Mouse (Mus musculus) gastrocnemius, postnatal 25 days (tissue): ENCODE measurements around the gene AI413582. TPM values are rescaled to one million over a fixed set of nuclear protein-coding genes. Genes with fewer than 3 reads are reported as not detected.

Experiments
- DNase-seq: peaks from one replicate; pipeline ENCODE4 v3.0.0; 2022
- total RNA-seq, 2 experiments: library from RNA; stranded (reverse); gene quantifications; 1 replicate in 1 of 2; 2 replicates in 1 of 2; pipeline ENCODE4 v1.2.3; 2021

AI413582 gene
- total RNA-seq, 2 experiments from 2014 or later: 2.5 to 2.9 TPM

DNA sequence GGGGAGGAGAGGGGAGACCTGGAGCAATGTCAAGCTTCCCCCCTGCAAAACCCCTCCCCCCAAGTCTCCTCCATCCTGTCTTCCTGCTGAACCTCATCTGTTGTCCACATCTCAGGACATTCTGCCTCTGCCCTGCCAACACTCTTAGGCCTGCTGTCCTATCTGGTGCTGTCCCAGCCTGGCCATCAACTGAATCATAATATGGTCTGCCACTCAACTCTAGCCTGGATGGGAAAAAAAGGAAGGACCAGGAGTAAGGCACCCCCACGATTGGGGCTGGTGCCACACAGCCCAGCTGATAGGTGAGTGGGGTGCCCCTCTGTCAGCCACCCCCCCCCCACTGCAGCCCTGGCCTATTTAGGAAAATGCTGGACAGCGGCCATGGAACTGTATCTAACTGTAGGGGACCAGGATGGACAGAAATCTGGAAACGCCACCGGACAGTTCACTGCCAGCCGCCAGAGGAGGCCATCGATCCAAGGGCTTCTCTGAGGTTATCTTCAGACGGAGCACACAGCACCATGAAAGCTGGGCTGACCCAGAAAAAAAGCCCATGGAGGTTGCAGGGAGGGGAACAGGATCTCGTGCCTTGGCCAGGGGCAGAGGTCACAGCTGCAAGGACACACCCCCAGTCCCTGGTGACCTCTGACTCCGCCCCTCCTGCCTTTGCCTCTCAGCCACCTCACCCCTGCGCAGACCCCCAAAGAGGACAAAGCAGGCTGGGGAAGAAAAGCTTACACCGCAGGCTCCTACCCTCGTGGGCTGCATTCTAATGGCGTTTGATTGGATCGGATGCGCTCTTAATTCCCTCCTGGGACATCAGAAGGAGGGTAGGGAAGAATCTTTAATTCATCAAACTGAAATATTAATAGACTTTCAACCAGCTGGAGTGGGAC lies 46.6 kb downstream of the AI413582 start:
- no peak for DNase-seq

DNA sequence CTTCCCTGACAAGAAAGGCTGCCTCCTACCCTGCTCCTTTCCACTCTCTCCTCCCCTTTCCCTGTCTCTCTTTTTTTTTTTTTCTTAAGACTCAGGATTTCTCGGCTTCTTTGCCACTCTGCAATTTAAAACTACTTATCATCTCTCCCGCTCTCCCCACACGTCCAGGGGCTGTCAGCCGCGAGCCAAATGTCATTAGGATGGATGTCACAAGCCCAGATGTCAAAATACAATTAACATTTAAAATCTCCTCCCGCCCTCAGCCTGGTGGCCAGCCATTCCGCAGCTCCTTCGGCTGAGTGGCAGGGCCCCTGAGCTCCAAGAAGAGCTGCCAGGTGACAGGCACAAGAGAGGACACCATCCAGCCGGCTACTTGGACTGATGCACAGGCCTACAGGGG lies 47.3 kb downstream of the AI413582 start:
- no peak for DNase-seq

DNA sequence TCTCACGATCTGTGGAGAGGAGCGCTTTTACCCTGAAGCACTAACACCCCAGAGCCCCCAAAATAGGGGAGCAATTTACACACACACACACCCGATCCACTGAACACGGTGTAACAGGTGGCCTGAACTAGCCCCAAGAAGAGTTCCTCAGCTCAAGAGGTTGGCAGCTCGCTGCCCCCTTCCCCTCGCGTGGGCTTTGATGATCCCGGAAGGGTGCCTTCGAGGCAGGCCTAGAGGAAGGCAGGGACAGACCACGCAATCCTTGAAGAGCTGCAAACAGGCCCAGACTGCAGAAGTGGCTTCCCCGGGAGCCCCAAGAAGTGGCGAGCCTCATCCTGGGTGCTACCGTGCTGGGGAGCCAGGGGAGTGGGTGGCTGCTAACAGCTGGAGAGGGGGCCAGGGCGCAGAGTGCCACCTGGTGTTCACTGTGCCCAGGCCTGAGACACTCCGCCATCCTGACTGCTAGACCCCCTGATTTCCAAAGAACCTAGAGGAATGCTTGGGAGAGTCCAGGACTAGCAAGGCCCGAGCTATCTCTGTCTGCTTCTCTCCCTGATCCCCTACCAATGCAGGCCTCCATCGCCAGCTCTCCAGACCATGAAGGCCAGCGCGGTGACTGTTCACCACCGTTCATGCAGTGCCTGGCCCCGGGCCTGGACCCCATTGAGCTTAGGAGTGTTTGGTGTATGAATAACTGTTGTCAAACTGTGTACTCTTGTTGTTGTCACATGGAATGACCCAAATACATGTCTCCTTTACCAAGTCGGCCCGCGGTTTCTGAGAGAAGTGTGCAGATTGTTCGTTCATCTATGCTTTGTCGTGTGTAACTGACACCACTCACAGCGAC lies 51.4 kb downstream of the AI413582 start:
- DNase-seq: no peak

Other genes starting within 250 kb of the AI413582 start
- under 1 TPM; 0.08 to 0.24 TPM for gene Grm4, start 44.4 kb downstream of the AI413582 start, total RNA-seq
- gene Hmga1, start 9.3 kb downstream of the AI413582 start, total RNA-seq: 10 to 100 TPM; 24.6 to 24.7 TPM
- 100 to 1,000 TPM; 201 to 245 TPM for gene Nudt3, start 57.7 kb upstream of the AI413582 start, total RNA-seq
- gene RPS10-NUDT3, start 69.5 kb upstream of the AI413582 start, total RNA-seq: not detected
- gene Rps10, start 70.9 kb upstream of the AI413582 start, total RNA-seq: 100 to 1,000 TPM; 325 to 356 TPM
- under 1 TPM; 0.20 to 0.21 TPM for gene Pacsin1, start 89.8 kb upstream of the AI413582 start, total RNA-seq
- under 1 TPM in 1 of 2 experiments, not detected in 1; 0.26 TPM for gene Spdef, start 163.2 kb upstream of the AI413582 start, total RNA-seq